Mouse (Mus musculus) heart, embryonic 10.5 days (tissue): ENCODE measurements around the gene Dennd1a. TPM values are rescaled to one million over a fixed set of nuclear protein-coding genes. Genes with fewer than 3 reads are reported as not detected.

Experiments
- DNase-seq: peaks from one replicate; pipeline ENCODE4 v3.0.0-alpha.2; 2017; ENCODE audit warnings: low spot score
- H3K27ac ChIP-seq: fragments of 300-500 bp; sonication (generic); 2 replicates; pipeline ENCODE4 v1.5.1; 2016; ENCODE audit warnings: mild to moderate bottlenecking
- H3K27me3 ChIP-seq: fragments of 300-500 bp; sonication (generic); 2 replicates; pipeline ENCODE4 v1.6.1; 2016; ENCODE audit warnings: mild to moderate bottlenecking; ENCODE audit not compliant: poor library complexity, insufficient read depth, severe bottlenecking
- H3K36me3 ChIP-seq: fragments of 300-500 bp; sonication (generic); 2 replicates; pipeline ENCODE4 v1.6.1; 2016; ENCODE audit warnings: mild to moderate bottlenecking, moderate library complexity
- H3K4me1 ChIP-seq: fragments of 300-500 bp; sonication (generic); 2 replicates; pipeline ENCODE4 v1.6.1; 2016; ENCODE audit warnings: mild to moderate bottlenecking
- H3K4me3 ChIP-seq: fragments of 300-500 bp; sonication (generic); 2 replicates; pipeline ENCODE4 v1.5.1; 2016; ENCODE audit warnings: mild to moderate bottlenecking, moderate library complexity
- H3K9me3 ChIP-seq: fragments of 300-500 bp; sonication (generic); 2 replicates; pipeline ENCODE4 v1.6.1; 2016; ENCODE audit warnings: mild to moderate bottlenecking, moderate library complexity
- WGBS: fragments of 180-500 bp; shearing (Covaris S2); methylation state at CpG from one replicate; pipeline ENCODE4 v1.1.7; 2016; 5-methylcytosine and 5-hydroxymethylcytosine counted together
- polyA plus RNA-seq: library from polyadenylated mRNA; unstranded; fragments of >200 nt; fragmentation: Nextera tagmentation; extraction: Ambion mirVana; gene quantifications from 2 replicates; pipeline ENCODE4 v1.2.1, GENCODE M21; 2016

Gene Dennd1a
- polyA plus RNA-seq: 12.1 and 14.8 TPM in 2 replicates

DNA sequence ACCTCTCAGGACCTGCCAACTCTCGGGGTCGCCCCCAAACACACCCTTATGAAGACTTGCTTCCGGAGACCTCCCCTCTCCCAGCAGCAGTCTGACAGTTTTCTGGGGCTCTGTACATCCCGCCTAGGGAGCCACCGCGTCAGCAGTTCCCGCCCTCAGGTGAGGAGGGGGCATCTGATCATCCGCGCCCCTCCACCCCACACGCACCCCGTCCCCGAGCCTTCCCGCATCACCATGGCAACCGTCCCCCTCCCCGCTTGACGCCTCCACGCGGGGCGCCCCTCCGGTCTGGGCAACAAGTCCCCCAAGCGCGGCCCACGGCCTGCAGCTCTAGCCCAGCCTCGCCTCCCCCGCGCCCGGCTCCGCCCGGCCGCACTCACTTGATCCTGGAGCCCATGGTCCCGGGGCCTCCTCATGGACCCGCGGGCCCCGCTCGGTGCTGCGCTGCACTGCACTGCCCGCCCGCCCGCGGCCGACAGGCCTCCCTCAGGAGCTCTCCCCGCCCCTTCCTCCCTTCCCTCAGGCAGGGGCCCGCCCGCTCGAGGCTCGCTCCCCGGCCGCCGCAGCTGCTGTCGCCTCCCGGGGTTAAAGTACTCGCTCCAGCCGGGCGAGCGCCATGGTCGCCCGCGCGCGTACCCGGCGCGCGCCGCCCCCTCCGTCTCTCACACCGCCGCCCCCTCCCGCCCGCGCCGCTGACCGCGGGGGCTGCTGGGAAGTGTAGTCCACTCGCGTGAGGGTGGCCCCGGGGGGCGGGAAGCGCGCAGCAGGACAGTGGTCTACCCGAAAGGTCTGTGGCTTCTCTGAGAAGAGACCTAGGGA is at the start of gene Dennd1a:
TSS of gene Dennd1a (minus strand) at position 658 of the 819 bp plus-strand sequence.
- Histone ChIP-seq H3K36me3 (no peaks in the 10 kb centered on the region), H3K27ac (peak within 1 kb of the TSS; percentile 95), H3K4me3 (peak within 1 kb of the TSS; percentile 80), H3K4me1 (peaks cover 17% of the 10 kb centered on the region), H3K27me3 (no peaks in the 10 kb centered on the region), H3K9me3 (no peaks in the 10 kb centered on the region)
- DNase-seq: peak; percentile 93
- WGBS: under 1% methylated on average over 77 of the region's 81 CpGs

DNA sequence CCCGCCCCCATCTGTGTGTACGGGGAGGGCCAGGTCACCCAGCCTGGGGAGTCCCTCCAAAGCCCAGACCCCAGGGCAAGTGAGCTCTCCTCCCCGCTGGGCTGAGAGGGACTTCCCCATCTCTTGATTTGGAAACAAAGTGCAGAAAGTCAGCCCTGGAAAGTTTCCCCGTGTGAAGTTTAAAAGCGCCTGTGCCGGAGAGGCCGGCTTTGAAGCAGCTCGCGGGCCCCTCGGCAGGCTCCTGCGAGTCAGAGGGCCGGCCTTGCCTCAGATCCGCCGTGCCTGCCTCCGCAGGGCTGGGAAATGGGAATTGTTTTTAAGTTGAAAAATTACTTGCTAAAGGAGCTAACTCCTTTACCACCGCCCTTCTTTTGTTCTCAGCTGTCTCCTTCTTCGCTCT is 49.4 kb upstream of the Dennd1a start:
- WGBS: 2% methylated on average over 17 of the region's 17 CpGs
- no peaks in the 10 kb centered on the region for H3K9me3 ChIP-seq
- H3K27me3 ChIP-seq: peaks cover 94% of the 10 kb centered on the region
- DNase-seq: no peak
- H3K4me1 ChIP-seq: peaks cover 18% of the 10 kb centered on the region
- H3K4me3 ChIP-seq: peak overlapping the region; percentile 46
- no peak overlapping the region for H3K27ac ChIP-seq
- no peaks in the 10 kb centered on the region for H3K36me3 ChIP-seq

DNA sequence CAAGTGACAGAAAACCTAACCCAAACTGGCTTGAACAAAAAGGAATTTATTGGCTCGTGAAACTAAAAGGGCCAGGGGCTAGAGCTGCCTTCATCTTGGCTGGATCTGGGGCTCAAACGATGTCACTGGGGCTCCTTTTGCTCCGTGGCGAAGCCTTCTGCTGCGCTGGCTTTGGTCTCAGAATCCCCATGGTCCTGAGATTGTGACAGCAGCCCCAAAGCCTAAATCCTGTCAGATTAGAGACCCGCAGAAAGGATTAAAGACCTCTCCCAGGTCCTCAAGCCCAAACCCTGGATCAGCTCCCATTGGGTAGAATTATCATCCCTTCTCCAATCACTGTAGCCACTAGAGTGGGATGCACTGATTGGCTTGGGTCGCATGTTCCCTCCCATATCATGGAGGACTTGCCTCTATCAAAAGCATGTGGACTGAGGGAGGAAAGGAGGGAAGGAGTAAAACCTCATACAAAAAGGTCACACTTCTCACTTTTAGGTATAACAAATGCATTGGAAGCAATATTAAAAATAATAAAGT is 46.5 kb upstream of the Dennd1a start:
- Histone ChIP-seq H3K9me3 (no peaks in the 10 kb centered on the region), H3K36me3 (no peaks in the 10 kb centered on the region), H3K27ac (no peak overlapping the region), H3K4me3 (no peak overlapping the region), H3K4me1 (peaks cover 7% of the 10 kb centered on the region), H3K27me3 (peaks cover 66% of the 10 kb centered on the region)
- no peak for DNase-seq
- 28% methylated on average over 7 of the region's 7 CpGs for WGBS

DNA sequence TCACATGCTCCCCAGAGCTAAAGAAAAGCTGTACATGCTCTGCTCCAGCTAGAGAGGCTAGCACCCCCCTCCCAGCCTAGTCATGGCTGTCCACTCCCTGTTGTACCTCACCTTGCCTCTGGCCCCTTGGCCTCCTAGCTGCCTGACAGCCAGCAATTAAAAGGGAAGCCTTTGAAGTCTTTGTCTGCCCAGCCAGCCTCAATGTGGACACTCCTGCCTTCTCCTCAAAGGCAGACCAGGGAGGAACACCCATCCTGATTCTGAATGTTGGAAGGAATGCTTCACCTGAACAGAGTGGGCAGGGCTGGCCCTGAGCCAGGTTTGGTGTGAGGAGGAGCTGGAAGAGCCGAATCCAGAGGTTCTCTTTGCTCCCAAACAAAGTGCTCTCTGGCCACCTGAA is 39.5 kb upstream of the Dennd1a start:
- H3K4me1 ChIP-seq: no peaks in the 10 kb centered on the region
- peaks cover 40% of the 10 kb centered on the region for H3K27me3 ChIP-seq
- H3K9me3 ChIP-seq: no peaks in the 10 kb centered on the region
- H3K27ac ChIP-seq: no peak overlapping the region
- DNase-seq: no peak
- H3K4me3 ChIP-seq: no peak overlapping the region
- H3K36me3 ChIP-seq: no peaks in the 10 kb centered on the region
- WGBS: 62% methylated on average over 1 of the region's 1 CpGs

DNA sequence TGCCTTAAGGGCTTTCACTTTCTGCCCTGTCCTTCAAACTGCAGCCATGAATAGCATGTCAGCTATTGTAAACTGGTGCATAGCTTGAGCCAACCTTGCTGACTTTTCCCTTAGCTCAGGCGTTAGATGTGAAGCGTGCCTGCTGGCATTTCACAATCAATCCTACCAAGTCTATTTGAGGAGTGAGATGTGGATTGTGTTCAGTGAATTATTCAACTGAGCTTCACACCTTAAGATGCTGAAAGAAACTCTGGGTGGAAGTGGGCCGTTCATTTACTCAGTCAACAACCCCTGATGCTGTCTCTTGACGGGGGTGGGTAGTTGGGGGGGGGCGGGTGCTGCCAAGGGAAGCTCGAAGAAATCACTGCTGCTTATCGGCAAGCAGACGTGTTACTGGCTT is 36.2 kb upstream of the Dennd1a start:
- H3K27ac ChIP-seq: no peak overlapping the region

DNA sequence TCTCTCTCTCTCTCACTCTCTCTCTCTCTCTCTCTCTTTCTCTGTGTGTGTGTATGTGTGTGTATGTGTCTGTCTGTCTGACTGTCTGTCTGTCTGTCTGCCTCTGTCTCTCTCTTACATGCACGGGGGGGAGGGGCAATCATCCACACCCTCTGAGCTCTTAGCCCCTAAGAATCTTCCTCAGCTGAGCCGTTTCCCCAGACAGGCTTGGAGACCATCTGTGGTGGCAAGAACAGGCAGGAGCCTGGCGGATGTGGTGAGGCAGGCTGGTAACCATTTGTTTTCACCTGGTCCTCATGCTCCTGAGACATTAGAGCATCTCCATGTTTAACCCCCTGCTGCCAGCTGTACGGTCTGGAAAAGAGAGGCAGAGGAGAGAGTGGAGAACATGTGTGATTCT is 33.7 kb upstream of the Dennd1a start:
- DNase-seq: no peak
- no peaks in the 10 kb centered on the region for H3K36me3 ChIP-seq
- no peak overlapping the region for H3K4me3 ChIP-seq
- no peaks in the 10 kb centered on the region for H3K4me1 ChIP-seq
- 47% methylated on average over 4 of the region's 4 CpGs for WGBS
- H3K27me3 ChIP-seq: peaks cover 43% of the 10 kb centered on the region
- no peak overlapping the region for H3K27ac ChIP-seq
- no peaks in the 10 kb centered on the region for H3K9me3 ChIP-seq

More for the DNA sequence above, 36.2 kb upstream of the Dennd1a start:
- H3K4me3 ChIP-seq: no peak overlapping the region
- 34% methylated on average over 8 of the region's 8 CpGs for WGBS
- DNase-seq: no peak
- H3K27me3 ChIP-seq: peaks cover 51% of the 10 kb centered on the region
- H3K4me1 ChIP-seq: no peaks in the 10 kb centered on the region
- no peaks in the 10 kb centered on the region for H3K9me3 ChIP-seq
- no peaks in the 10 kb centered on the region for H3K36me3 ChIP-seq

DNA sequence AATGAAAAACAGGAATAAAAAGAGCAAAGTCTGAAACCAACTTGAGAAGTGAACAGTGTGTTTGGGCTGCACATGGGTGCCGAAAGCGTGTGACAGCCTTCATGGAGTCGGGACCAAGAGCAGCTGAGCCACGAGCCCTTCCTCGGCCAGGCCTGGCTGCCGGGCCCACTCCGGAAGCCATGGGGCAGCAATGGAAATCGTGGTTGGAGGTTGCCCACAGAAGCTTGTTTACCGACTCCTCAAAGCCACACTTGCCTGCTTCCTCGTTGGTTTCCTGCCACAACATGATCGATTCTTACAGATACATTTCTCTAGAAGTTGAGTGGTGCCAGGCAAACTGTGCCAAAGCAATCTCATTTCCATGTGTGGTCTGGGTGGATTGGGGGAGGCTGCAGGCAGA is 31.9 kb upstream of the Dennd1a start:
- no peak for DNase-seq
- no peaks in the 10 kb centered on the region for H3K9me3 ChIP-seq
- H3K27ac ChIP-seq: no peak overlapping the region
- H3K4me1 ChIP-seq: no peaks in the 10 kb centered on the region
- no peak overlapping the region for H3K4me3 ChIP-seq
- H3K27me3 ChIP-seq: peaks cover 34% of the 10 kb centered on the region
- H3K36me3 ChIP-seq: no peaks in the 10 kb centered on the region
- 78% methylated on average over 11 of the region's 11 CpGs for WGBS

DNA sequence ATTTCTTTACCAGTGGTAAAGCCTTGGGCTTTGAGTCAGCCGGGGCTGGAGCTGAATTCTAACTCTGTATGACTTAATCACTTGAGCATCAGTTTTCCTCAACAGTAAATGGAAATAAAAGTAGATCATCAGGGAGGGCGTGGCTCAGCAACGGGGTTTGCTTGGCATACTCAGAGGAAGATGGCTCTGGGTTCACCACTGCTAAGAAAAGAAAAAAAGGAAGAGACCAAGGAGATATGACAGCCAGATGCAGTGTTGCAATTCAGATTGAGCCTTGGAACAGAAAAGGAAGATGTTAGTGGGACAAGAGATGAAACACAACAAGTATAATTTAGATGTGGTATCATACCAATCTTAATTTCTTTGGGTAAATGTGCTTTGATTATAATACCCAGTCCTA is 26.2 kb upstream of the Dennd1a start:
- Histone ChIP-seq H3K36me3 (no peaks in the 10 kb centered on the region), H3K4me3 (no peak overlapping the region), H3K4me1 (no peaks in the 10 kb centered on the region), H3K27me3 (peaks cover 9% of the 10 kb centered on the region; the same call in 1 of the 2 replicates), H3K9me3 (no peaks in the 10 kb centered on the region), H3K27ac (no peak overlapping the region)
- DNase-seq: no peak
- 48% methylated on average over 3 of the region's 3 CpGs for WGBS

DNA sequence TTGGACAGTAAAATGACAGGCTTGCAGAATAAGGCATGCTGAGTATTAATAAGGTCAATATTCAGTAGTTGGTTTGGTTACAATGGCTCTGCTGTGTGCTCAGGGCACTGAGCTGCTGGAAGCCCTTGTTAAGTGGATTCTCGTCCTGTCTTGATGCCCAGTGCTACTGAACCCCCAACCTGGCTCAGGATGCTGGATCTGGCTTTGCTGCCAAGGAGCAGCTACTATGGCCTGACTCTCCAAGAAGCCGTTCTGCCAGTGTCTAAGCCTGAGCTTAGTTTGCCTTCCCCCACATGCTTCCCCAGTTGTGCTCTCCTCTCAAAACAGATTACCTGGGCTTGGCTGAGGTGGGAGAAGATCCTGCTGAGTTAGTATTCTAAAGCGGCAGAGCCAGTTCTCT is 25.7 kb upstream of the Dennd1a start:
- Histone ChIP-seq H3K27ac (no peak overlapping the region), H3K9me3 (no peaks in the 10 kb centered on the region), H3K27me3 (peaks cover 9% of the 10 kb centered on the region; the same call in 1 of the 2 replicates), H3K4me3 (no peak overlapping the region), H3K36me3 (no peaks in the 10 kb centered on the region), H3K4me1 (no peaks in the 10 kb centered on the region)
- DNase-seq: no peak
- WGBS: 29% methylated on average over 3 of the region's 3 CpGs

DNA sequence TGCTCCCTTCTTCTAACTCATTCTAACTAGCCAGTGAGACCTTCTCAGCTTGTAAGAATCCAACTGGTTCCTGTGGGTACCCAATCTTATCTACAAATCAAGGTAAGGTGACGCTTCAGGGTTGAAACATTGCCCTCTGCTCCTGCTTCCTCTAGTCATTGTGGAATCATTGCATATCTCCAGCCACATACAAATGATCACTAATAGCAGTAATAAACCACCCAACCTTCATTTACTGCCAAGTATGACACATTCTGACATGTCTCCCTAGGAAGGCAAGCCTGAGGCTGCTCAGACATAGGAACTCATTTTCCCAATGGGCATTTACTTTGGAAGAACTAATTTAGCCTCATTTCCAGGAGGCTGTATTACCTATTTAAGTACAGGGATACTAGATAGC is 18.0 kb upstream of the Dennd1a start:
- no peak for DNase-seq
- 78% methylated on average over 1 of the region's 1 CpGs for WGBS
- H3K4me3 ChIP-seq: no peak overlapping the region
- no peak overlapping the region for H3K27ac ChIP-seq
- H3K4me1 ChIP-seq: peaks cover 10% of the 10 kb centered on the region; the same call in 1 of the 2 replicates
- no peaks in the 10 kb centered on the region for H3K27me3 ChIP-seq
- H3K9me3 ChIP-seq: no peaks in the 10 kb centered on the region
- H3K36me3 ChIP-seq: no peaks in the 10 kb centered on the region

DNA sequence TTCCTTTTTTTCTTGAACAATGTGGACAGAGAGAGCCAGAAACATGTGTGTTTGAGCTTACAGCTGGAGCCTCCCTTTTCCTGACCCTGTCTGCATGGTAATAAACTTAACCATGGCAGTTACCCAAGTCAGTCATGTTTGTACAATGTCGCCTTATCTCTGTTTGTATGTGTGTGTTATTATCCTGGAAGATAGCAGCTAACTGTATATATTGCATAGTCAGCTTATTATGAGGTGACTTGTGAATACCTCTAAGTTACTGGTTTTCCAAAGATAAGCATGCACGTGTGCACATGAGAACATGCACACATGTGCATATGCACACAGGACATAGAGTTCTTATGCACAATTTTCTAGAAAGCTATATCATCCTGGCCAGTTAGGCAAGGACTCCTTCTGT is 13.8 kb upstream of the Dennd1a start:
- Histone ChIP-seq H3K4me3 (no peak overlapping the region), H3K27me3 (no peaks in the 10 kb centered on the region), H3K36me3 (no peaks in the 10 kb centered on the region), H3K27ac (no peak overlapping the region), H3K9me3 (no peaks in the 10 kb centered on the region), H3K4me1 (peaks cover 10% of the 10 kb centered on the region; the same call in 1 of the 2 replicates)
- 70% methylated on average over 2 of the region's 2 CpGs for WGBS
- no peak for DNase-seq

DNA sequence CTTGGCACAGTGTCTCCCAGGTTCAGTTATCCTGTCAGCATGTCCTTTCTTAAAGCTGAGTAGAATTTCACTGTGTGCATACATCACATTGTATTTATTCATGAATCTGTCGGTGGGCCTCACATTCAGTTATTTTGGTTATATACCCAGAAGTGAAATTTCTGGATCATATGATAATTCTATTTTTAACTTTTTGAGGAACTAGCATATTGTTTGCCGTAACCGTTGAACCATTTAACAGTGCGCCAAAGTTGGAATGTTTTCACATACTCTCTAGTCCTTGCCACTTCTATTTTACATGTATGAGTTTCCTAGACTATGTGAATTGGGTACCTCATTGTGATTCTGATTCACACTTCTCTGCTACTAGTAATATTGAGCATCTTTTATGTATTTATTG is 8.7 kb upstream of the Dennd1a start:
- DNase-seq: no peak
- 88% methylated on average over 4 of the region's 4 CpGs for WGBS
- H3K9me3 ChIP-seq: no peaks in the 10 kb centered on the region
- H3K4me3 ChIP-seq: no peak overlapping the region
- H3K27me3 ChIP-seq: no peaks in the 10 kb centered on the region
- no peak overlapping the region for H3K27ac ChIP-seq
- H3K4me1 ChIP-seq: no peaks in the 10 kb centered on the region
- no peaks in the 10 kb centered on the region for H3K36me3 ChIP-seq

DNA sequence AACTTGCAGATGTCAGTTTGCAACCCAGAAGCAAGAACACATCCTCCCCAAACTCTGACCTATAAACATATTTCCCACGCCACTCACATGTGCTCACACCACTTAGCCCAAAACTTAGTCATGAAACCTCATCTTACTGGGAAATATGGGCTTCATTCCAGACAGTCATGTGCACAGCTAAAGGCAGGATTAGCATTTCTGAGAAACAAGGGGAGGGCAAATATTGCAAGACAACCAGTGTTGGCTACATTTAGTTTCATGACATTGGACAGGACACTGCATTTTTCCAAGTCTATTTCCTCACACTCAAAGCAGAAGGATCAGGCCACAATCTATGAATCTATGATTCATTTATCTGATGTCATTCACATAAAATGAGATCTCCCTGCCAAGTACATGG is 4.3 kb upstream of the Dennd1a start:
- Histone ChIP-seq H3K27ac (no peak overlapping the region), H3K36me3 (no peaks in the 10 kb centered on the region), H3K9me3 (no peaks in the 10 kb centered on the region), H3K4me3 (no peak overlapping the region), H3K4me1 (peaks cover 6% of the 10 kb centered on the region; the same call in 1 of the 2 replicates), H3K27me3 (no peaks in the 10 kb centered on the region)
- no peak for DNase-seq
- 85% methylated on average over 1 of the region's 1 CpGs for WGBS
